Mouse (Mus musculus) megakaryocyte, embryonic 14.5 days (primary cell): ENCODE data around the gene Ccdc149.

ENCODE experiments used
- FLI1 ChIP-seq: IDR thresholded peaks from 2 replicates; pipeline ENCODE4 v1.6.1; 2012; ENCODE audit warnings: low read length, inconsistent platforms, mixed read lengths
- GATA1 ChIP-seq: IDR thresholded peaks from 3 replicates; pipeline ENCODE4 v1.6.1; 2012; ENCODE audit warnings: mixed read lengths, low read length, inconsistent platforms, borderline replicate concordance

DNA sequence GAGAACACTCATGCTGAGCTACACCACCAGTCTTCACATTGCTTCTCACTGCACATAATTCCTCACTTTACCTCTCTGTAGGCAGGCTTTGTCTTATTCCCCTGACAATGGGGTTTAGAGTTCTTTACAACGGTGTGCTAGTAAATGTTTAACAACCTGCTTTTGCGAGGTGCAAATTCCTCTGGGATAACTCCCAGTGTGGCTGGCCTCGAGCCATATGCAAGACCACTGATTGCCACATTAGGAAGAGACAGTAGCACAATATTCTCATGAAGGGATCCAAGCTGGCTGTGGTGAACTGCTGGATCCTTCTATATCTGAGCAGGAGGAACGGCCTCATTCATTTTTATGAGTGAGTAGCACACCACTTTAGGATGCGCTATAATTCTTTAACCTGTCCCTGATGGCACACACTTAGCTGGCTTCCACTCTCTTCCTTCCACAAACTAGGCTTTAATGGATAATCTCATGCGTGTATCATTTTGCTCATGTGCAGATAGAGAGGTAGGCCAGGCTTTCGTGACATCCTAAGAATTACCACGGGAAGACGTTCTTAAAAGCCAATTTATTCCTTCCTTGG lies 114.1 kb downstream of the Ccdc149 start:
- TF ChIP-seq GATA1, result no peak
- TF ChIP-seq FLI1, result no peak
